Mouse (Mus musculus) adrenal gland, postnatal 10 days (tissue): ENCODE measurements around the gene Rpl7l1. TPM values are rescaled to one million over a fixed set of nuclear protein-coding genes. Genes with fewer than 3 reads are reported as not detected.
"Not testable (repeated sequence)": the region's sequence is repeated elsewhere in the genome, so short reads cannot be mapped to it uniquely, and the experiment has no call there.

Experiments
- DNase-seq: peaks from one replicate; pipeline ENCODE4 v3.0.0; 2021; ENCODE audit warnings: mixed read lengths
- total RNA-seq, 2 experiments: library from RNA; stranded (reverse); gene quantifications; 2 replicates each; pipeline ENCODE4 v1.2.3; 2021

Gene Rpl7l1
- total RNA-seq, 2 experiments from 2014 or later, result 84.3 to 99.2 TPM

- no peak for DNase-seq
Observed at GRCm38 (mm10) chr17:46776087-46776486, 6.4 kb downstream of the Rpl7l1 start.

- no peak for DNase-seq
Observed at GRCm38 (mm10) chr17:46775070-46775469, 7.4 kb downstream of the Rpl7l1 start.

- DNase-seq, result no peak
Observed at GRCm38 (mm10) chr17:46774131-46774472, 8.4 kb downstream of the Rpl7l1 start.

GRCm38 (mm10) chr17:46773278-46774130 is 9.0 kb downstream of the Rpl7l1 start:
- DNase-seq, result peak; percentile 49

GRCm38 (mm10) chr17:46772404-46773277 is 9.8 kb downstream of the Rpl7l1 start, which contains the start of gene 2310039H08Rik:
Gene 2310039H08Rik, plus strand, starts transcription at chr17:46772635.
- peak; percentile 92 for DNase-seq

- DNase-seq, result no peak
Observed at GRCm38 (mm10) chr17:46772038-46772403, 10.5 kb downstream of the Rpl7l1 start.

- no peak for DNase-seq
Observed at GRCm38 (mm10) chr17:46771616-46772015, 10.9 kb downstream of the Rpl7l1 start.

- DNase-seq, result no peak
Observed at GRCm38 (mm10) chr17:46771025-46771424, 11.4 kb downstream of the Rpl7l1 start.

GRCm38 (mm10) chr17:46770546-46770945 is 11.9 kb downstream of the Rpl7l1 start:
- DNase-seq, result no peak

- no peak for DNase-seq
Observed at GRCm38 (mm10) chr17:46767868-46768267, 14.6 kb downstream of the Rpl7l1 start.

GRCm38 (mm10) chr17:46764916-46765315 is 17.6 kb downstream of the Rpl7l1 start:
- DNase-seq, result not testable (repeated sequence)

- no peak for DNase-seq
Observed at GRCm38 (mm10) chr17:46763544-46763943, 18.9 kb downstream of the Rpl7l1 start, which contains the start of gene Ptcra. Gene Ptcra, minus strand, starts transcription at chr17:46763712.

GRCm38 (mm10) chr17:46758753-46759152 is 23.7 kb downstream of the Rpl7l1 start:
- DNase-seq, result no peak

- peak; percentile 98 for DNase-seq
Observed at GRCm38 (mm10) chr17:46751794-46752556, 30.5 kb downstream of the Rpl7l1 start, which contains the start of gene Cnpy3. Gene Cnpy3, minus strand, starts transcription at chr17:46752214.

GRCm38 (mm10) chr17:46751056-46751793 is 31.2 kb downstream of the Rpl7l1 start:
- no peak for DNase-seq

- DNase-seq, result no peak
Observed at GRCm38 (mm10) chr17:46750580-46750979, 31.9 kb downstream of the Rpl7l1 start.

GRCm38 (mm10) chr17:46749282-46749681 is 33.2 kb downstream of the Rpl7l1 start:
- no peak for DNase-seq

- DNase-seq, result no peak
Observed at GRCm38 (mm10) chr17:46747806-46748205, 34.7 kb downstream of the Rpl7l1 start.

- no peak for DNase-seq
Observed at GRCm38 (mm10) chr17:46747234-46747633, 35.2 kb downstream of the Rpl7l1 start.

- no peak for DNase-seq
Observed at GRCm38 (mm10) chr17:46745506-46745905, 37.0 kb downstream of the Rpl7l1 start.

GRCm38 (mm10) chr17:46742986-46743385 is 39.5 kb downstream of the Rpl7l1 start:
- no peak for DNase-seq
